Mouse (Mus musculus): ENCODE measurements at regions not wholly inside any gene's neighbourhood (a gene's known extent, or its start where the extent isn't known, plus 50 kb on each side); places are given as distances from the start of the nearest gene placed in this dataset.

GRCm38 (mm10) chr2:75061009-75061408 lies 235.4 kb downstream of the Mtx2 start:
- TF ChIP-seq GATA1 (IDR thresholded peaks at IDR 0.05; ENCODE audit: borderline replicate concordance, low read length) (no peak), POLR2AphosphoS5 (IDR thresholded peaks at IDR 0.05; ENCODE audit: insufficient replicate concordance, low read depth, low read length) (no peak), GATA2 (IDR thresholded peaks at IDR 0.05; ENCODE audit: borderline replicate concordance, low read depth, low read length) (no peak), CTCF (IDR thresholded peaks at IDR 0.05; ENCODE audit: low read depth, low read length) (no peak), TAL1 (conservative IDR thresholded peaks at IDR 0.05; ENCODE audit: low read depth, low read length) (no peak)
- Histone ChIP-seq H3K9me3 (replicated peaks) (no peaks in the 10 kb centered on the region), H3K4me1 (ENCODE audit: insufficient read depth, low read depth, low read length) (no peaks in the 10 kb centered on the region), H3K4me3 (ENCODE audit: low read depth, low read length) (no peak overlapping the region), H3K36me3 (replicated peaks) (no peaks in the 10 kb centered on the region), H3K27me3 (ENCODE audit: insufficient read depth, low read length) (peaks cover 11% of the 10 kb centered on the region; the same call in 1 of the 2 replicates)
- DNase-seq (ENCODE audit: low spot score) (no peak), ATAC-seq (ENCODE audit: extremely low read depth, insufficient number of reproducible peaks, low FRiP score, poor library complexity, severe bottlenecking) (no peak)

GRCm38 (mm10) chr2:75061456-75062188 lies 236.0 kb downstream of the Mtx2 start:
- TF ChIP-seq GATA1 (IDR thresholded peaks at IDR 0.05; ENCODE audit: borderline replicate concordance, low read length) (no peak), GATA2 (IDR thresholded peaks at IDR 0.05; ENCODE audit: borderline replicate concordance, low read depth, low read length) (no peak), CTCF (IDR thresholded peaks at IDR 0.05; ENCODE audit: low read depth, low read length) (no peak), POLR2AphosphoS5 (IDR thresholded peaks at IDR 0.05; ENCODE audit: insufficient replicate concordance, low read depth, low read length) (no peak), TAL1 (conservative IDR thresholded peaks at IDR 0.05; ENCODE audit: low read depth, low read length) (no peak)
- H3K4me3 ChIP-seq (ENCODE audit: low read depth, low read length), result no peak overlapping the region
- DNase-seq (ENCODE audit: low spot score), result no peak
- no peaks in the 10 kb centered on the region for H3K9me3 ChIP-seq (replicated peaks)
- H3K36me3 ChIP-seq (replicated peaks), result no peaks in the 10 kb centered on the region
- H3K27me3 ChIP-seq (ENCODE audit: insufficient read depth, low read length), result peaks cover 12% of the 10 kb centered on the region; the same call in 1 of the 2 replicates
- no peak for ATAC-seq (ENCODE audit: extremely low read depth, insufficient number of reproducible peaks, low FRiP score, poor library complexity, severe bottlenecking)
- H3K4me1 ChIP-seq (ENCODE audit: insufficient read depth, low read depth, low read length), result no peaks in the 10 kb centered on the region

DNA sequence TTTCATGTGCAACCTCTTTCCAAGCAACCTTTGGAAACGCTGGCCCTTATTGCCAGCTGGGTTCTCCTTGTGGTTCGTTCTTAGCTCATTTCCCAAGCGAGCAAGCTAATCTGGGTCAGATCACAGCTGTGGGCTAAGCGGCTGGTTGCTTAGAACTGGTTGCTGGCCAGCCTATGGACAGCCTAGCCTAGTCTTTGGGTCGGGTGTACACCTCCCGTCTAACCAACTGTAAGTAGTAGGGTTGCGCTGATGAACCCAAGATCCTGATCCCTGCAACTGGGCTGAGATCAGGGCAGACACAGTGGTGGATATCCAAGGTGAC lies 236.5 kb downstream of the Mtx2 start:
- Histone ChIP-seq H3K27me3 (ENCODE audit: insufficient read depth, low read length) (peaks cover 14% of the 10 kb centered on the region; the same call in 1 of the 2 replicates), H3K4me3 (ENCODE audit: low read depth, low read length) (no peak overlapping the region), H3K4me1 (ENCODE audit: insufficient read depth, low read depth, low read length) (no peaks in the 10 kb centered on the region), H3K9me3 (replicated peaks) (no peaks in the 10 kb centered on the region), H3K36me3 (replicated peaks) (no peaks in the 10 kb centered on the region)
- TF ChIP-seq POLR2AphosphoS5 (IDR thresholded peaks at IDR 0.05; ENCODE audit: insufficient replicate concordance, low read depth, low read length) (no peak), GATA1 (IDR thresholded peaks at IDR 0.05; ENCODE audit: borderline replicate concordance, low read length) (no peak), CTCF (IDR thresholded peaks at IDR 0.05; ENCODE audit: low read depth, low read length) (no peak), TAL1 (conservative IDR thresholded peaks at IDR 0.05; ENCODE audit: low read depth, low read length) (no peak), GATA2 (IDR thresholded peaks at IDR 0.05; ENCODE audit: borderline replicate concordance, low read depth, low read length) (no peak)
- ATAC-seq (ENCODE audit: extremely low read depth, insufficient number of reproducible peaks, low FRiP score, poor library complexity, severe bottlenecking) (no peak), DNase-seq (ENCODE audit: low spot score) (no peak)

GRCm38 (mm10) chr2:75064406-75065115 lies 239.0 kb downstream of the Mtx2 start:
- H3K4me3 ChIP-seq (ENCODE audit: low read depth, low read length), result no peak overlapping the region
- ATAC-seq (ENCODE audit: extremely low read depth, insufficient number of reproducible peaks, low FRiP score, poor library complexity, severe bottlenecking), result no peak
- H3K27me3 ChIP-seq (ENCODE audit: insufficient read depth, low read length), result peaks cover 8% of the 10 kb centered on the region; the same call in 1 of the 2 replicates
- TF ChIP-seq GATA1 (IDR thresholded peaks at IDR 0.05; ENCODE audit: borderline replicate concordance, low read length) (no peak), GATA2 (IDR thresholded peaks at IDR 0.05; ENCODE audit: borderline replicate concordance, low read depth, low read length) (no peak), CTCF (IDR thresholded peaks at IDR 0.05; ENCODE audit: low read depth, low read length) (no peak), TAL1 (conservative IDR thresholded peaks at IDR 0.05; ENCODE audit: low read depth, low read length) (no peak), POLR2AphosphoS5 (IDR thresholded peaks at IDR 0.05; ENCODE audit: insufficient replicate concordance, low read depth, low read length) (no peak)
- H3K36me3 ChIP-seq (replicated peaks), result no peaks in the 10 kb centered on the region
- H3K4me1 ChIP-seq (ENCODE audit: insufficient read depth, low read depth, low read length), result no peaks in the 10 kb centered on the region
- no peak for DNase-seq (ENCODE audit: low spot score)
- H3K9me3 ChIP-seq (replicated peaks), result no peaks in the 10 kb centered on the region

GRCm38 (mm10) chr2:75065304-75065703 lies 239.7 kb downstream of the Mtx2 start:
- no peak for DNase-seq (ENCODE audit: low spot score)
- H3K36me3 ChIP-seq (replicated peaks), result no peaks in the 10 kb centered on the region
- H3K9me3 ChIP-seq (replicated peaks), result no peaks in the 10 kb centered on the region
- peaks cover 5% of the 10 kb centered on the region; the same call in 1 of the 2 replicates for H3K27me3 ChIP-seq (ENCODE audit: insufficient read depth, low read length)
- no peaks in the 10 kb centered on the region for H3K4me1 ChIP-seq (ENCODE audit: insufficient read depth, low read depth, low read length)
- H3K4me3 ChIP-seq (ENCODE audit: low read depth, low read length), result no peak overlapping the region
- TF ChIP-seq GATA1 (IDR thresholded peaks at IDR 0.05; ENCODE audit: borderline replicate concordance, low read length) (no peak), GATA2 (IDR thresholded peaks at IDR 0.05; ENCODE audit: borderline replicate concordance, low read depth, low read length) (no peak), TAL1 (conservative IDR thresholded peaks at IDR 0.05; ENCODE audit: low read depth, low read length) (no peak), POLR2AphosphoS5 (IDR thresholded peaks at IDR 0.05; ENCODE audit: insufficient replicate concordance, low read depth, low read length) (no peak), CTCF (IDR thresholded peaks at IDR 0.05; ENCODE audit: low read depth, low read length) (no peak)
- no peak for ATAC-seq (ENCODE audit: extremely low read depth, insufficient number of reproducible peaks, low FRiP score, poor library complexity, severe bottlenecking)

GRCm38 (mm10) chr2:75069321-75069720 lies 243.7 kb downstream of the Mtx2 start:
- H3K4me1 ChIP-seq (ENCODE audit: insufficient read depth, low read depth, low read length), result no peaks in the 10 kb centered on the region
- no peaks in the 10 kb centered on the region for H3K9me3 ChIP-seq (replicated peaks)
- peaks cover 5% of the 10 kb centered on the region; the same call in 1 of the 2 replicates for H3K27me3 ChIP-seq (ENCODE audit: insufficient read depth, low read length)
- TF ChIP-seq GATA1 (IDR thresholded peaks at IDR 0.05; ENCODE audit: borderline replicate concordance, low read length), result no peak
- no peak for TF ChIP-seq CTCF (IDR thresholded peaks at IDR 0.05; ENCODE audit: low read depth, low read length)
- no peak for TF ChIP-seq POLR2AphosphoS5 (IDR thresholded peaks at IDR 0.05; ENCODE audit: insufficient replicate concordance, low read depth, low read length)
- no peak for TF ChIP-seq GATA2 (IDR thresholded peaks at IDR 0.05; ENCODE audit: borderline replicate concordance, low read depth, low read length)
- no peak for TF ChIP-seq TAL1 (conservative IDR thresholded peaks at IDR 0.05; ENCODE audit: low read depth, low read length)
- H3K36me3 ChIP-seq (replicated peaks), result no peaks in the 10 kb centered on the region
- no peak overlapping the region for H3K4me3 ChIP-seq (ENCODE audit: low read depth, low read length)
- ATAC-seq (ENCODE audit: extremely low read depth, insufficient number of reproducible peaks, low FRiP score, poor library complexity, severe bottlenecking) (no peak), DNase-seq (ENCODE audit: low spot score) (no peak)

All from G1E (cell line).